Mouse (Mus musculus) liver, embryonic 14.5 days (tissue): ENCODE measurements at regions not wholly inside any gene's neighbourhood (a gene's known extent, or its start where the extent isn't known, plus 50 kb on each side); places are given as distances from the start of the nearest gene placed in this dataset.

Experiments used
- ATAC-seq: fragments of 200-750 bp; cut with Nextera tagmentation; 2 replicates; pipeline ENCODE4 v1.8.0; 2017; ENCODE audit warnings: moderate number of reproducible peaks, mild to moderate bottlenecking, moderate library complexity; ENCODE audit not compliant: insufficient read depth
- DNase-seq, 3 experiments: peaks; one replicate each; pipeline ENCODE4 v3.0.0-alpha.2; 2012 to 2013; ENCODE audit warnings: low read depth in 3 of 3, low spot score in 3 of 3
- H3K27ac ChIP-seq: fragments of 300-500 bp; sonication (generic); 2 replicates; pipeline ENCODE4 v1.5.1; 2014; ENCODE audit warnings: moderate library complexity, mild to moderate bottlenecking, control low read depth, inconsistent platforms
- H3K27me3 ChIP-seq: fragments of 300-500 bp; sonication (generic); 2 replicates; pipeline ENCODE4 v1.6.1; 2014; ENCODE audit warnings: mild to moderate bottlenecking, low read length, moderate library complexity; ENCODE audit not compliant: control insufficient read depth, insufficient read depth
- H3K36me3 ChIP-seq: fragments of 300-500 bp; sonication (generic); replicated peaks from 2 replicates; pipeline ENCODE4 v1.6.1; 2014; ENCODE audit warnings: low read depth; ENCODE audit not compliant: control insufficient read depth, insufficient read depth
- H3K4me1 ChIP-seq, 2 experiments: fragments of 200-500 bp in 1 of 2; fragments of 300-500 bp in 1 of 2; sonication (generic) in 1 of 2; replicated peaks; 2 replicates each; pipeline ENCODE4 v1.6.1; 2012 to 2014; ENCODE audit warnings: antibody characterized with exemption in 1 of 2, inconsistent platforms in 1 of 2, low read length in 1 of 2; ENCODE audit not compliant: control insufficient read depth in 2 of 2, insufficient read depth in 2 of 2
- H3K4me2 ChIP-seq: fragments of 300-500 bp; sonication (generic); 2 replicates; pipeline ENCODE4 v1.6.1; 2014; ENCODE audit warnings: low read depth, mild to moderate bottlenecking, control low read depth, moderate library complexity
- H3K4me3 ChIP-seq, 2 experiments: fragments of 200-500 bp in 1 of 2; fragments of 300-500 bp in 1 of 2; sonication (generic) in 1 of 2; 2 replicates each; pipeline ENCODE4 v1.5.1; 2012 to 2014; ENCODE audit warnings: low read depth in 2 of 2, low read length in 2 of 2, mild to moderate bottlenecking in 2 of 2, control low read depth in 1 of 2, inconsistent platforms in 1 of 2, moderate library complexity in 1 of 2; ENCODE audit not compliant: insufficient read depth in 1 of 2
- H3K9ac ChIP-seq: fragments of 300-500 bp; sonication (generic); replicated peaks from 2 replicates; pipeline ENCODE4 v1.6.1; 2014; ENCODE audit warnings: mild to moderate bottlenecking, control low read depth, moderate library complexity
- H3K9me3 ChIP-seq: fragments of 300-500 bp; sonication (generic); 2 replicates; pipeline ENCODE4 v1.6.1; 2016; ENCODE audit warnings: low read length, mixed read lengths; ENCODE audit not compliant: control insufficient read depth
- CTCF ChIP-seq: IDR thresholded peaks from 2 replicates; pipeline ENCODE4 v1.5.1; 2016; ENCODE audit warnings: antibody characterized with exemption, low read depth, control low read depth
- EP300 ChIP-seq: IDR thresholded peaks from 2 replicates; pipeline ENCODE4 v1.6.1; 2016; ENCODE audit warnings: antibody characterized with exemption, low read depth
- WGBS: fragments of 180-500 bp; shearing (Covaris S2); extraction: QIAGEN DNeasy Blood & Tissue Kit; methylation state at CpG from one replicate; pipeline ENCODE4 v1.1.7; 2014; ENCODE audit not compliant: insufficient replicate concordance; 5-methylcytosine and 5-hydroxymethylcytosine counted together

DNA sequence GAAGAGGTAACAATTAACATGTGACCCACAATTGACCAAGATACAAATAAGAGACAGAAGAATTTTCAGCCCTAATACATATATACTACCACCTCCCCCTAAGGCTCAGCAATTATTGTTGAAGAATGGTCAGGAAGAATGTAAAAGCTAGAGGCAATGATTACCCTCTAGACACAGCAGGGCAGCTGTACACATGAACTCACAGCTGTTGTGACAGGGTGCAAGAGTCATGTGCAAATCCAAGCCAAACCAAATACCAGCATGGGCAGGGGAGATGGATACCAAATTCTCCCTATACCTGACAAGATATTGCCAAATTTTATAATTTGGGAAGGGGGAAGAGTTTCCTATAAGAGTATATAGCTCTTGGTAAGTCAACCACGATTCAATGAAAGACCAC, 603.7 kb downstream of the Nfib start:
- no peak for ATAC-seq

GRCm38 (mm10) chr4:82099970-82100368, 605.6 kb downstream of the Nfib start:
- WGBS = 58% methylated on average over 6 of the region's 6 CpGs
- Histone ChIP-seq H3K36me3 (no peaks in the 10 kb centered on the region), H3K9ac (no peak overlapping the region), H3K4me1 (no peaks in the 10 kb centered on the region), H3K27ac (no peak overlapping the region), H3K4me2 (no peak overlapping the region), H3K4me3 (no peak overlapping the region), H3K27me3 (no peaks in the 10 kb centered on the region), H3K9me3 (no peaks in the 10 kb centered on the region)
- ATAC-seq (no peak), DNase-seq (no peak)
- no peak for TF ChIP-seq CTCF
- no peak for TF ChIP-seq EP300

More for the DNA sequence above, 603.7 kb downstream of the Nfib start:
- H3K4me2 ChIP-seq = no peak overlapping the region
- H3K9ac ChIP-seq = no peak overlapping the region
- no peaks in the 10 kb centered on the region for H3K9me3 ChIP-seq
- no peak for DNase-seq
- no peak overlapping the region for H3K4me3 ChIP-seq
- 50% methylated on average over 1 of the region's 1 CpGs for WGBS
- no peak overlapping the region for H3K27ac ChIP-seq
- H3K27me3 ChIP-seq = no peaks in the 10 kb centered on the region
- no peak for TF ChIP-seq EP300
- no peak for TF ChIP-seq CTCF
- no peaks in the 10 kb centered on the region for H3K36me3 ChIP-seq
- H3K4me1 ChIP-seq = no peaks in the 10 kb centered on the region

DNA sequence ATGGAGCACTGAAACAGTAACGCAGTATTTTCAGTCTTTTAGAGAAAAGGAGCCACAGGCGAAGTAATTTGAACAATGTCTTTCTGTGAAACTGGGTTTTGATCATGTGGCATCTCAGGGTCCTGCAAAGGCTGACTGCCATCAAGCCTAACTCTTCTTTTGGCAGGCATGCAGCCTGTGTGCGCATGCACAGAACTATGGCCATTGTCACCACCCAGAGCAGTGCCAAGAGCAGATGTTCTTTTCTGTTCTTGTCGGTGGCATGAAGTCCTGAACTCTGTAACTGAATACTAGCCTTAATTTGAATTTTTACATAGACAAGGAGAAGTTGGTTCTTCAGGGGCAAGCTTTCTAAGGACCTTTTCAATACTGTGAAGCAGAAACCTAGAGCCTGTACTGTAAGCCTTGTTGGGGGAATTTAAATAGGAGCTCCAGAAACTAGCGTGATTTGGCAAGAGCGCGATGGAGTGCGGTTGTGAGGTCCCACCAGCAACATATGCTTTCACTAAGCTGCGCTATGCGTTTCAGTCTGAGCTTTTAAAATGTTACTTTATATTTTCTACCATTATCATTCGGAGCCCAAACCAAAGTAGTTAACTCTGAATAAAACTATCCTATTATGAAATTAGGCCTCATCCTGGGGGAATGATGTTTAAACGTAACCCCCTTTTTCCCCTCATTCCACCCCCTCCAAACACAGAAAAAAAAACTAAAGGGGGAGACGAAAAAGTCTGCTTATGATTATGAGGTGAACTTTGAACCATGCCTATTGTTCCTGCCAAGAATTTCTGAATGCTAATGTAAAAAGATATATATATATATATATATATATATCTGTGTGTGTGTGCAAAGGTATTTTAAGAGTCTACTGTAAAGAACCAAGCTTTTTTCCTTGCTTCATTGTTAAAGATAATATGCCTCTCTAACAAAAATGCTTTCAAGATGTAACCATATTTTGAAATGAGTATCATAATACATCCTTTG, 606.3 kb downstream of the Nfib start:
- H3K36me3 ChIP-seq = no peaks in the 10 kb centered on the region
- ATAC-seq (no peak), DNase-seq (no peak)
- H3K27me3 ChIP-seq = no peaks in the 10 kb centered on the region
- no peak overlapping the region for H3K9ac ChIP-seq
- no peaks in the 10 kb centered on the region for H3K9me3 ChIP-seq
- no peaks in the 10 kb centered on the region for H3K4me1 ChIP-seq
- no peak for TF ChIP-seq EP300
- no peak for TF ChIP-seq CTCF
- 74% methylated on average over 13 of the region's 13 CpGs for WGBS
- no peak overlapping the region for H3K4me3 ChIP-seq
- no peak overlapping the region for H3K27ac ChIP-seq
- no peak overlapping the region for H3K4me2 ChIP-seq

DNA sequence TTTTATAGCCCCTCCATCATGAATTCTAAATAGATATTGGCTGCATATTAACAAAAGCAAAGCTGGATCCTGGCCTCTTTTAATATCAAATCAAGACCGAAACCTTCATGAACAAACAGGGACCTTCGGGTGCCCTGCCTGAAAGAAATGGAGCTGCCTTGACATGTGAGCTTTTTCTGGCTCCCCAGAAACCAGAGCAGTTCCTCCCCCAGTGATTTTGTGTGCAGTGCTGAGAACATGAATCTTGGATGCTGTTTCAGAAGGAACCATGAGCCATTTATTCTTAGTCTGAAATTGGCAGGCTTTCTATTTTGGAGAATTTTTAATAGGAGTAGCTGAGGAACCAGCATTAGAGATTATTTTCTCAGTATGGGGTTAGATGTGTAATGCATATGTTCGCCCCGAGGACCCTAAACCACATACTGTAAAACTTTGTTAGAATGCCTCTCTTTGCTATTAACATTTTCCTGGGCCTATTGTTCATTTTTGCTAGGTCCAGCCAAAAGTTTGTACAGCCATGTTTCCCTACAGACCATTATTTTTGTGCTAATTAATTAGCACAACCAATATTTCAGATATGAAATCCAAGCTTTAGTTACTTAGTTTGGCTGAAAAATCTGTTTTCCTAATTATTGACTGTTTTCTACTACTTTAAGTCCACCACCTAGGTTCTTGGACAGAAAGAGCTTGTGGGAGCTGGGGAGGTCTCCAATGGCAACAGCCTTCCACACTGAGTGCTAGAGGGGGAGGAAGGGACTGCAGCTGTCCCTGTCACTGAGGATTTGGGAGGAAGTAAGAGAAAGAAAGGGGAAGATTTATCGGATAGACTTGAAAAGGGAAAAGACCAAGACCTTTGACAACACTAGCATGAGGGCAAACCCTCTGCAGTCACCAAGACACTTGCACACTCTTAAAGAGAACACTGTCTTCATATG, 613.0 kb downstream of the Nfib start:
- ATAC-seq (no peak), DNase-seq (no peak)
- Histone ChIP-seq H3K27ac (no peak overlapping the region), H3K27me3 (no peaks in the 10 kb centered on the region), H3K9me3 (no peaks in the 10 kb centered on the region), H3K9ac (no peak overlapping the region), H3K4me3 (no peak overlapping the region), H3K4me2 (no peak overlapping the region), H3K36me3 (no peaks in the 10 kb centered on the region), H3K4me1 (no peaks in the 10 kb centered on the region)
- WGBS = 58% methylated on average over 5 of the region's 5 CpGs
- TF ChIP-seq CTCF (no peak), EP300 (no peak)

DNA sequence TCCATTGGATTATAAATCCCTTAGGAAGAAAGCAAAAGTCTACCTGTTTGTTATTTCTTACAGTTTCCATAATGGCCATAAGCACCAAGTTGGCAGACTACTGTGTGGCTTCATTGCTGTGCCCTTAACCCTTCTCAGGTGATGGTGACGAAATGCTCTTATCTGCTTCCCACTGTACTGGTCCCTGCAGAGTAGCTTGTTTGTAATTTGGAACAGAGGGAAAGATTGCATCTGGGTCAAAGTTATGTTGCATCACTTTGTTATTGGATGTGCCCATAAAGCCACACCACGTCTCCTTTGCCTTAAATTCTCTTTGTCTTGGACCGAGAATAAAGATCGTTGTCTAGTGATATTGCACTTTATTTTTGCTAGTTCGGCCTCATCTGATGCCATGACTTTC, 615.9 kb downstream of the Nfib start:
- H3K36me3 ChIP-seq = no peaks in the 10 kb centered on the region
- no peak overlapping the region for H3K4me2 ChIP-seq
- no peak overlapping the region for H3K9ac ChIP-seq
- WGBS = 65% methylated on average over 5 of the region's 5 CpGs
- ATAC-seq (no peak), DNase-seq (no peak)
- no peak overlapping the region for H3K4me3 ChIP-seq
- H3K4me1 ChIP-seq = no peaks in the 10 kb centered on the region
- H3K27ac ChIP-seq = no peak overlapping the region
- no peaks in the 10 kb centered on the region for H3K9me3 ChIP-seq
- no peak for TF ChIP-seq EP300
- TF ChIP-seq CTCF = no peak
- H3K27me3 ChIP-seq = no peaks in the 10 kb centered on the region
